Mouse (Mus musculus): ENCODE data around the gene Ndufa12. TPM values are rescaled to one million over a fixed set of nuclear protein-coding genes. Genes with fewer than 3 reads are reported as not detected.

The Ndufa12 gene
- total and polyA plus RNA-seq, 3 experiments, result 137 to 276 TPM; not detected in 1

GRCm38 (mm10) chr10:94249575-94250456, 51.3 kb downstream of the Ndufa12 start (continued):
- TF ChIP-seq CHD1 (IDR thresholded peaks at IDR 0.05; ENCODE audit: low read depth, low read length) (0 out of 2 replicates have a peak, but pooled peaks have one; percentile 13), MYB (IDR thresholded peaks at IDR 0.05; ENCODE audit: low read depth, low read length) (peak; percentile 90), ETS1 (IDR thresholded peaks at IDR 0.05; ENCODE audit: low read depth, low read length) (peak; percentile 90), CHD2 (IDR thresholded peaks at IDR 0.05; ENCODE audit: low read length) (no peak)

GRCm38 (mm10) chr10:94253260-94253807, 54.8 kb downstream of the Ndufa12 start:
- H3K27ac ChIP-seq (ENCODE audit: control insufficient read depth, low read depth, low read length), result no peak overlapping the region
- no peak for DNase-seq (ENCODE audit: low read depth, low spot score)
- no peaks in the 10 kb centered on the region for H3K9me3 ChIP-seq (replicated peaks; ENCODE audit: insufficient read depth, low read length)
- H3K4me3 ChIP-seq (ENCODE audit: control insufficient read depth in 1 of 2, insufficient read depth in 1 of 2, low read depth in 2 of 2, low read length in 2 of 2), result no peak overlapping the region
- peaks cover 9 to 11% of the 10 kb centered on the region in 2 experiments for H3K4me1 ChIP-seq (ENCODE audit: control insufficient read depth in 1 of 2, insufficient read depth in 2 of 2, low read length in 2 of 2)
- no peaks in the 10 kb centered on the region for H3K79me2 ChIP-seq (ENCODE audit: control insufficient read depth, insufficient read depth, low read length, poor library complexity)
- peaks cover 0 to 9% of the 10 kb centered on the region in 2 experiments; a peak in 2 of 4 replicates for H3K36me3 ChIP-seq (ENCODE audit: control insufficient read depth in 1 of 2, insufficient read depth in 2 of 2, low read length in 2 of 2)
- H3K27me3 ChIP-seq (ENCODE audit: control insufficient read depth in 1 of 2, insufficient read depth in 2 of 2, low read length in 2 of 2), result no peaks in the 10 kb centered on the region
- TF ChIP-seq BHLHE40 (IDR thresholded peaks at IDR 0.05; ENCODE audit: borderline replicate concordance, low read depth, low read length), result no peak
- TF ChIP-seq MYC (IDR thresholded peaks at IDR 0.05; ENCODE audit: low read depth, low read length), result no peak
- no peak for TF ChIP-seq TAL1 (IDR thresholded peaks at IDR 0.05; ENCODE audit: low read length)
- no peak for TF ChIP-seq ZKSCAN1 (IDR thresholded peaks at IDR 0.05; ENCODE audit: low read depth, low read length)
- no peak for TF ChIP-seq SIN3A (IDR thresholded peaks at IDR 0.05; ENCODE audit: low read length)
- no peak for TF ChIP-seq POLR2AphosphoS2 (IDR thresholded peaks at IDR 0.05; ENCODE audit: low read length)
- TF ChIP-seq ETS1 (IDR thresholded peaks at IDR 0.05; ENCODE audit: low read depth, low read length), result no peak
- TF ChIP-seq RAD21 (IDR thresholded peaks at IDR 0.05; ENCODE audit: low read depth, low read length), result no peak
- no peak for TF ChIP-seq HCFC1 (IDR thresholded peaks at IDR 0.05; ENCODE audit: low read depth, low read length)
- no peak overlapping the region for H3K9ac ChIP-seq (ENCODE audit: control insufficient read depth, low read depth, low read length, poor library complexity, severe bottlenecking)

- DNase-seq (ENCODE audit: low read depth, low spot score), result no peak
- Histone ChIP-seq H3K36me3 (ENCODE audit: control insufficient read depth in 1 of 2, insufficient read depth in 2 of 2, low read length in 2 of 2) (peaks cover 0 to 5% of the 10 kb centered on the region in 2 experiments; a peak in 1 of 4 replicates), H3K4me1 (ENCODE audit: control insufficient read depth in 1 of 2, insufficient read depth in 2 of 2, low read length in 2 of 2) (peaks cover 4 to 6% of the 10 kb centered on the region in 2 experiments; a peak in 3 of 4 replicates), H3K27me3 (ENCODE audit: control insufficient read depth in 1 of 2, insufficient read depth in 2 of 2, low read length in 2 of 2) (no peaks in the 10 kb centered on the region), H3K9ac (ENCODE audit: control insufficient read depth, low read depth, low read length, poor library complexity, severe bottlenecking) (no peak overlapping the region), H3K27ac (ENCODE audit: control insufficient read depth, low read depth, low read length) (no peak overlapping the region), H3K9me3 (replicated peaks; ENCODE audit: insufficient read depth, low read length) (no peaks in the 10 kb centered on the region), H3K79me2 (ENCODE audit: control insufficient read depth, insufficient read depth, low read length, poor library complexity) (no peaks in the 10 kb centered on the region), H3K4me3 (ENCODE audit: control insufficient read depth in 1 of 2, insufficient read depth in 1 of 2, low read depth in 2 of 2, low read length in 2 of 2) (no peak overlapping the region)
- TF ChIP-seq RCOR1 (IDR thresholded peaks at IDR 0.05; ENCODE audit: low read depth, low read length), result no peak
- TF ChIP-seq POLR2A (IDR thresholded peaks at IDR 0.05; ENCODE audit: control insufficient read depth in 1 of 2, insufficient read depth in 1 of 2, low read depth in 1 of 2, low read length in 2 of 2, poor library complexity in 1 of 2), result no peak
- TF ChIP-seq TBP (IDR thresholded peaks at IDR 0.05; ENCODE audit: low read depth, low read length), result no peak
- no peak for TF ChIP-seq GABPA (IDR thresholded peaks at IDR 0.05; ENCODE audit: low read depth, low read length)
- TF ChIP-seq ELF1 (IDR thresholded peaks at IDR 0.05; ENCODE audit: low read depth, low read length), result no peak
- no peak for TF ChIP-seq BHLHE40 (IDR thresholded peaks at IDR 0.05; ENCODE audit: borderline replicate concordance, low read depth, low read length)
- TF ChIP-seq MAFK (IDR thresholded peaks at IDR 0.05; ENCODE audit: borderline replicate concordance, low read depth, low read length), result no peak
- no peak for TF ChIP-seq CHD1 (IDR thresholded peaks at IDR 0.05; ENCODE audit: low read depth, low read length)
- TF ChIP-seq POLR2AphosphoS5 (IDR thresholded peaks at IDR 0.05; ENCODE audit: borderline replicate concordance, low read depth, low read length), result no peak
- no peak for TF ChIP-seq KAT2A (conservative IDR thresholded peaks at IDR 0.05; ENCODE audit: low read depth, low read length)
- TF ChIP-seq SMC3 (IDR thresholded peaks at IDR 0.05; ENCODE audit: low read depth, low read length), result no peak
- no peak for TF ChIP-seq UBTF (IDR thresholded peaks at IDR 0.05; ENCODE audit: borderline replicate concordance, insufficient read depth, low read depth, low read length)
- TF ChIP-seq ZKSCAN1 (IDR thresholded peaks at IDR 0.05; ENCODE audit: low read depth, low read length), result no peak
Measured at GRCm38 (mm10) chr10:94254766-94255165, 56.2 kb downstream of the Ndufa12 start.

Data from MEL (cell line).